In the genomic region with DNA sequence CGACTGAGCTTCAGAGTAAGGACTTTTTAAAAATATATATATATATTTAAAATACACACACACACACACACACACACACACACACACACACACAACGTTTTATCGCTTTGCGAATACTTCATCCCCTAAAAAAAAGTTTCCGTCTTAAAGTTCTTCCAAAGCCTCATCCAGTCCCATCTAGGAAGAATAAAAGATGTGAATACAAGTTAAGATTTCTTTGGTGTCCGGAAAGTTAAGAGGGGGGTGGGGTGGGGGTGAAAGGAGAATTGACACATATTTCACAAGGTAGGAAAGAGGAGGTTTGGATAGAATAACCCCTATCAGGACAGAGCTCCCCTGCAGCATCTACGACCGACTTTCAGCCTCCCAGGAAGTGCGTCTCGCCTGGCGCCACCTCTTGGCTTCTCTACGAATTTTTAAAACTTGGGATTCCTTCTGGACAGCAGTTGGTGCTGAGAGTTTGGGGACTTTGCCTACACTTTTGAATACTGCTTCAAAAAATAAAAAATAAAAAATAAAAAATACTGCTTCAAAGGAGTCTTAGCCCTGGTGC, we compare ENCODE assay signal across 8 mouse cellular contexts. TPM values are rescaled to one million over a fixed set of nuclear protein-coding genes. Genes with fewer than 3 reads are reported as not detected.
DNase-seq lines count a peak whose midpoint lies in the region; ATAC-seq lines count a peak whose summit lies in the region.

No protein-coding gene starts in this region.

- WGBS in forebrain, embryonic 13.5 days: 1% methylated on average over 12 of the region's 12 CpGs
- under 1% methylated on average over 12 of the region's 12 CpGs for WGBS in intestine, embryonic 14.5 days
- WGBS in liver, embryonic 16.5 days (ENCODE audit: insufficient replicate concordance): 2% methylated on average over 12 of the region's 12 CpGs
- WGBS in neural tube, embryonic 11.5 days: 0% methylated on average over 12 of the region's 12 CpGs

- H3K9ac ChIP-seq in forebrain, embryonic 13.5 days: peak overlapping the region; percentile 62
- H3K9ac ChIP-seq in intestine, embryonic 14.5 days (ENCODE audit: low read length): no peak overlapping the region
- no peak overlapping the region for H3K9ac ChIP-seq in liver, embryonic 16.5 days (ENCODE audit: low read depth, low read length)
- peak overlapping the region; percentile 50 for H3K9ac ChIP-seq in neural tube, embryonic 11.5 days (ENCODE audit: low read length)

- H3K9me3 ChIP-seq in forebrain, embryonic 13.5 days (replicated peaks): no peaks in the 10 kb centered on the region
- no peaks in the 10 kb centered on the region for H3K9me3 ChIP-seq in intestine, embryonic 14.5 days (ENCODE audit: control insufficient read depth, low read length)
- H3K9me3 ChIP-seq in liver, embryonic 16.5 days (replicated peaks; ENCODE audit: control insufficient read depth, low read length): no peaks in the 10 kb centered on the region
- no peaks in the 10 kb centered on the region for H3K9me3 ChIP-seq in neural tube, embryonic 11.5 days (ENCODE audit: control insufficient read depth, low read length)

- H3K4me2 ChIP-seq in forebrain, embryonic 13.5 days: peak overlapping the region; percentile 67
- H3K4me2 ChIP-seq in intestine, embryonic 14.5 days (ENCODE audit: low read length): peak overlapping the region; percentile 78
- H3K4me2 ChIP-seq in liver, embryonic 16.5 days (ENCODE audit: low read depth, low read length): peak overlapping the region; percentile 52
- peak overlapping the region; percentile 61 for H3K4me2 ChIP-seq in neural tube, embryonic 11.5 days (ENCODE audit: low read depth)

- no peaks in the 10 kb centered on the region for H3K36me3 ChIP-seq in forebrain, embryonic 13.5 days (ENCODE audit: poor library complexity, severe bottlenecking)
- no peaks in the 10 kb centered on the region for H3K36me3 ChIP-seq in intestine, embryonic 14.5 days (ENCODE audit: control insufficient read depth, insufficient read depth, low read length)
- H3K36me3 ChIP-seq in liver, embryonic 16.5 days (ENCODE audit: control insufficient read depth, insufficient read depth): no peaks in the 10 kb centered on the region
- no peaks in the 10 kb centered on the region for H3K36me3 ChIP-seq in neural tube, embryonic 11.5 days (ENCODE audit: control insufficient read depth, insufficient read depth, low read length)

- peak; percentile 53 for DNase-seq in right cerebral cortex, adult 18-20 months
- no peak for DNase-seq in right cerebral cortex, postnatal 36 days (ENCODE audit: low spot score in 2 of 2)
- DNase-seq in ZHBTc4 (ENCODE audit: low read depth, low spot score): peak; percentile 69
- peak; percentile 82 for DNase-seq in intestine, embryonic 14.5 days (ENCODE audit: low spot score)
- DNase-seq in neural tube, embryonic 11.5 days (ENCODE audit: low spot score): peak; percentile 67

- peaks cover 33% of the 10 kb centered on the region for H3K4me1 ChIP-seq in forebrain, embryonic 13.5 days
- H3K4me1 ChIP-seq in intestine, embryonic 14.5 days (replicated peaks; ENCODE audit: control insufficient read depth, insufficient read depth, low read length): peaks cover 22% of the 10 kb centered on the region
- peaks cover 7% of the 10 kb centered on the region for H3K4me1 ChIP-seq in liver, embryonic 16.5 days (ENCODE audit: control insufficient read depth, low read depth, low read length)
- H3K4me1 ChIP-seq in neural tube, embryonic 11.5 days (ENCODE audit: control insufficient read depth, insufficient read depth, low read length): peaks cover 13% of the 10 kb centered on the region

- peaks cover 3% of the 10 kb centered on the region for H3K27me3 ChIP-seq in forebrain, embryonic 13.5 days
- H3K27me3 ChIP-seq in intestine, embryonic 14.5 days (replicated peaks; ENCODE audit: control insufficient read depth, insufficient read depth, low read length): no peaks in the 10 kb centered on the region
- H3K27me3 ChIP-seq in liver, embryonic 16.5 days (ENCODE audit: control insufficient read depth, insufficient read depth, low read depth, low read length): peaks cover 58% of the 10 kb centered on the region
- no peaks in the 10 kb centered on the region for H3K27me3 ChIP-seq in neural tube, embryonic 11.5 days (ENCODE audit: control insufficient read depth, insufficient read depth, low read length)

- peak overlapping the region; percentile 38 for H3K4me3 ChIP-seq in forebrain, embryonic 13.5 days
- H3K4me3 ChIP-seq in intestine, embryonic 14.5 days (ENCODE audit: low read depth, low read length): peak overlapping the region; percentile 36
- H3K4me3 ChIP-seq in liver, embryonic 16.5 days (ENCODE audit: low read depth, low read length): peak overlapping the region; percentile 36; the same call in 1 of the 2 replicates
- peak overlapping the region; percentile 26; the same call in 1 of the 2 replicates for H3K4me3 ChIP-seq in neural tube, embryonic 11.5 days (ENCODE audit: low read depth, low read length)

- no peak; the same call in 1 of the 2 replicates for ATAC-seq in forebrain, embryonic 13.5 days
- ATAC-seq in intestine, embryonic 14.5 days (replicated peaks; ENCODE audit: low FRiP score, low TSS enrichment, low read depth): peak; percentile 33; the same call in 1 of the 2 replicates
- ATAC-seq in liver, embryonic 16.5 days (ENCODE audit: low read depth): no peak
- ATAC-seq in neural tube, embryonic 11.5 days (ENCODE audit: insufficient read depth, low FRiP score, low TSS enrichment): 0 out of 2 replicates have a peak, but pooled peaks have one; percentile 18
- no peak for ATAC-seq in activated CD4-positive, CD25-positive, alpha-beta regulatory T cell, adult 4 months

- no peak overlapping the region for H3K27ac ChIP-seq in forebrain, embryonic 13.5 days
- H3K27ac ChIP-seq in intestine, embryonic 14.5 days (ENCODE audit: low read depth): no peak overlapping the region
- H3K27ac ChIP-seq in liver, embryonic 16.5 days (ENCODE audit: low read length): no peak overlapping the region; the same call in 1 of the 2 replicates
- H3K27ac ChIP-seq in neural tube, embryonic 11.5 days (ENCODE audit: low read depth, low read length): peak overlapping the region; percentile 60

RNA-seq across cellular contexts. Expression of gene Car14, which starts 1.5 kb away (rescaled TPM):
- polyA plus RNA-seq in forebrain, embryonic 13.5 days (2015; fragmentation: Nextera tagmentation; extraction: Ambion mirVana): 23.1 and 27.4 TPM in 2 replicates
- polyA plus RNA-seq in intestine, embryonic 14.5 days (2014; fragmentation: Nextera tagmentation; extraction: Ambion mirVana): 2.7 and 4.3 TPM in 2 replicates
- 14.6 and 15.4 TPM in 2 replicates for polyA plus RNA-seq in liver, embryonic 16.5 days (2015; fragmentation: Nextera tagmentation; extraction: Ambion mirVana)
- 35.7 and 36.5 TPM in 2 replicates for polyA plus RNA-seq in neural tube, embryonic 11.5 days (2014; fragmentation: Nextera tagmentation; extraction: Ambion mirVana)
- polyA plus RNA-seq in activated CD4-positive, CD25-positive, alpha-beta regulatory T cell, adult 4 months (2017; shearing (Covaris generic)): not detected

RNA-seq across cellular contexts. Expression of gene Aph1a, which starts 12.2 kb away (rescaled TPM):
- polyA plus RNA-seq in forebrain, embryonic 13.5 days (2015; fragmentation: Nextera tagmentation; extraction: Ambion mirVana): 28.3 and 34.4 TPM in 2 replicates
- polyA plus RNA-seq in intestine, embryonic 14.5 days (2014; fragmentation: Nextera tagmentation; extraction: Ambion mirVana): 40.4 and 44.1 TPM in 2 replicates
- 10.9 and 12.6 TPM in 2 replicates for polyA plus RNA-seq in liver, embryonic 16.5 days (2015; fragmentation: Nextera tagmentation; extraction: Ambion mirVana)
- polyA plus RNA-seq in neural tube, embryonic 11.5 days (2014; fragmentation: Nextera tagmentation; extraction: Ambion mirVana): 35.9 and 36.2 TPM in 2 replicates
- 10 to 100 TPM; 32.2 to 44.2 TPM for polyA plus RNA-seq in activated CD4-positive, CD25-positive, alpha-beta regulatory T cell, adult 4 months (2017; shearing (Covaris generic))

RNA-seq across cellular contexts. Expression of gene BC028528, which starts 14.2 kb away (rescaled TPM):
- 11.8 and 12.4 TPM in 2 replicates for polyA plus RNA-seq in forebrain, embryonic 13.5 days (2015; fragmentation: Nextera tagmentation; extraction: Ambion mirVana)
- 20.8 and 23.9 TPM in 2 replicates for polyA plus RNA-seq in intestine, embryonic 14.5 days (2014; fragmentation: Nextera tagmentation; extraction: Ambion mirVana)
- 5.5 and 6.8 TPM in 2 replicates for polyA plus RNA-seq in liver, embryonic 16.5 days (2015; fragmentation: Nextera tagmentation; extraction: Ambion mirVana)
- 10.8 and 14.6 TPM in 2 replicates for polyA plus RNA-seq in neural tube, embryonic 11.5 days (2014; fragmentation: Nextera tagmentation; extraction: Ambion mirVana)
- polyA plus RNA-seq in activated CD4-positive, CD25-positive, alpha-beta regulatory T cell, adult 4 months (2017; shearing (Covaris generic)): 1 to 10 TPM; 1.2 to 1.5 TPM

RNA-seq across cellular contexts. Expression of gene Anp32e, which starts 23.0 kb away (rescaled TPM):
- polyA plus RNA-seq in forebrain, embryonic 13.5 days (2015; fragmentation: Nextera tagmentation; extraction: Ambion mirVana): 322 and 341 TPM in 2 replicates
- 54.3 and 61.2 TPM in 2 replicates for polyA plus RNA-seq in intestine, embryonic 14.5 days (2014; fragmentation: Nextera tagmentation; extraction: Ambion mirVana)
- 118 and 125 TPM in 2 replicates for polyA plus RNA-seq in liver, embryonic 16.5 days (2015; fragmentation: Nextera tagmentation; extraction: Ambion mirVana)
- 119 and 131 TPM in 2 replicates for polyA plus RNA-seq in neural tube, embryonic 11.5 days (2014; fragmentation: Nextera tagmentation; extraction: Ambion mirVana)
- polyA plus RNA-seq in activated CD4-positive, CD25-positive, alpha-beta regulatory T cell, adult 4 months (2017; shearing (Covaris generic)): 100 to 1,000 TPM; 162 to 218 TPM

RNA-seq across cellular contexts. Expression of gene Ciart, which starts 24.0 kb away (rescaled TPM):
- polyA plus RNA-seq in forebrain, embryonic 13.5 days (2015; fragmentation: Nextera tagmentation; extraction: Ambion mirVana): 5.2 and 5.4 TPM in 2 replicates
- 6.7 and 7.9 TPM in 2 replicates for polyA plus RNA-seq in intestine, embryonic 14.5 days (2014; fragmentation: Nextera tagmentation; extraction: Ambion mirVana)
- 0.78 and 1.1 TPM in 2 replicates for polyA plus RNA-seq in liver, embryonic 16.5 days (2015; fragmentation: Nextera tagmentation; extraction: Ambion mirVana)
- polyA plus RNA-seq in neural tube, embryonic 11.5 days (2014; fragmentation: Nextera tagmentation; extraction: Ambion mirVana): 3.3 and 5.0 TPM in 2 replicates
- polyA plus RNA-seq in activated CD4-positive, CD25-positive, alpha-beta regulatory T cell, adult 4 months (2017; shearing (Covaris generic)): 1 to 10 TPM; 4.4 to 7.0 TPM

Comparison
In these comparisons a context has a peak if more than half of its experiments do, and no peak if none do; other contexts are left out.
1. DNase-seq: peak in right cerebral cortex, adult 18-20 months (single experiment), ZHBTc4 (single experiment), intestine, embryonic 14.5 days (single experiment) and neural tube, embryonic 11.5 days (single experiment); none in right cerebral cortex, postnatal 36 days (0 of 2).
2. ATAC-seq: peak in intestine, embryonic 14.5 days (single experiment) and neural tube, embryonic 11.5 days (single experiment); none in forebrain, embryonic 13.5 days (single experiment), liver, embryonic 16.5 days (single experiment) and activated CD4-positive, CD25-positive, alpha-beta regulatory T cell, adult 4 months (single experiment).
3. H3K9ac ChIP-seq: peak in forebrain, embryonic 13.5 days (single experiment) and neural tube, embryonic 11.5 days (single experiment); none in intestine, embryonic 14.5 days (single experiment) and liver, embryonic 16.5 days (single experiment).
4. Peak in every context shown above with its lines, with median percentiles within 50 percentile points of each other: H3K4me2 ChIP-seq and H3K4me3 ChIP-seq.